Mouse (Mus musculus) liver, adult 2 months (tissue): ENCODE measurements around the gene Olfr1341. TPM values are rescaled to one million over a fixed set of nuclear protein-coding genes. Genes with fewer than 3 reads are reported as not detected.

Source experiments
- DNase-seq: peaks from one replicate; pipeline ENCODE4 v3.0.0-alpha.2; 2011; ENCODE audit warnings: low read depth, low spot score; ENCODE audit errors: extremely low read depth
- H3K27ac ChIP-seq: fragments of 200-500 bp; replicated peaks from 2 replicates; pipeline ENCODE4 v1.5.1; 2012; ENCODE audit warnings: low read depth, mild to moderate bottlenecking, control low read depth, inconsistent platforms, low read length; ENCODE audit not compliant: insufficient read depth
- H3K27me3 ChIP-seq: fragments of 200-500 bp; 2 replicates; pipeline ENCODE4 v1.6.1; 2012; ENCODE audit warnings: mild to moderate bottlenecking, moderate library complexity, low read length, inconsistent platforms; ENCODE audit not compliant: control insufficient read depth, insufficient read depth
- H3K36me3 ChIP-seq: fragments of 200-500 bp; 2 replicates; pipeline ENCODE4 v1.6.1; 2012; ENCODE audit warnings: low read length, inconsistent platforms; ENCODE audit not compliant: control insufficient read depth, insufficient read depth
- H3K4me1 ChIP-seq: fragments of 200-500 bp; 2 replicates; pipeline ENCODE4 v1.6.1; 2011; ENCODE audit warnings: low read length; ENCODE audit not compliant: control insufficient read depth, insufficient read depth
- H3K4me3 ChIP-seq: fragments of 200-500 bp; 2 replicates; pipeline ENCODE4 v1.5.1; 2011; ENCODE audit warnings: low read depth, mild to moderate bottlenecking, control low read depth, low read length, moderate library complexity; ENCODE audit not compliant: insufficient read depth
- H3K79me2 ChIP-seq: fragments of 200-500 bp; 2 replicates; pipeline ENCODE4 v1.6.1; 2012; ENCODE audit warnings: inconsistent platforms, mild to moderate bottlenecking, low read length, moderate library complexity; ENCODE audit not compliant: control insufficient read depth, insufficient read depth
- H3K9ac ChIP-seq: fragments of 200-500 bp; 2 replicates; pipeline ENCODE4 v1.6.1; 2012; ENCODE audit warnings: low read depth, mild to moderate bottlenecking, control low read depth, inconsistent platforms, low read length
- CTCF ChIP-seq: fragments of 200-500 bp; IDR thresholded peaks from 2 replicates; pipeline ENCODE4 v1.5.1; 2011; ENCODE audit warnings: low read depth, low read length, control low read depth
- POLR2A ChIP-seq: fragments of 200-500 bp; IDR thresholded peaks from 2 replicates; pipeline ENCODE4 v1.6.1; 2011; ENCODE audit warnings: low read length, control low read depth; ENCODE audit not compliant: insufficient read depth; ENCODE audit errors: extremely low read depth
- WGBS: fragments of 180-500 bp; shearing (Covaris S2); methylation state at CpG from one replicate; pipeline ENCODE4 v1.1.7; 2018; 5-methylcytosine and 5-hydroxymethylcytosine counted together
- polyA plus RNA-seq: library from polyadenylated mRNA; depleted of rRNA; stranded (reverse); fragments of >200 nt; gene quantifications from 2 replicates; pipeline ENCODE4 v1.2.3, GENCODE M21; 2012
- total RNA-seq: library from RNA; depleted of rRNA; stranded (reverse); fragments of >200 nt; gene quantifications from 2 replicates; pipeline ENCODE4 v1.2.3, GENCODE M21; 2014

The Olfr1341 gene
- total and polyA plus RNA-seq, 2 experiments = not detected

DNA sequence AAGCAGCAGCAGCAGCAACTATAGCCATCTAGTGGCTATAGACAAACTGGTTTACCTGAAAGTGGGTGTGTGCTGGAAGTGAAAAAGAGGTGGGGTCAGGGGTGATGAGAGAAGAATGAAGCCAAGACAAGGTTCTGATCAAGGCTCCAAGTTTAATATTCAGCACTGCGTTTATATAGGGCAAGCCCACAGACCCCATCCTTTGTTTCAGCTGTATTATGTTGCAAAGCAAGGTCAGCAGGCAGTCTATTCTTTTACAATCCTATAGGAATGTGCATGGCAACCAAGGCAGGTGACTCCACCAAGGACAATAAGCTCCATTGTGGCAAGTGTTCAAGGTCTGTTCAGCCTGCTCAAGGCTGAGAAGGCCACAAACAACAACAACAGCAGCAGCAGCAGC lies 8.3 kb downstream of the Olfr1341 start:
- TF ChIP-seq POLR2A (no peak), CTCF (no peak)
- Histone ChIP-seq H3K9ac (no peak overlapping the region), H3K27ac (no peak overlapping the region), H3K4me3 (no peak overlapping the region), H3K4me1 (no peaks in the 10 kb centered on the region), H3K79me2 (no peaks in the 10 kb centered on the region), H3K36me3 (no peaks in the 10 kb centered on the region), H3K27me3 (no peaks in the 10 kb centered on the region; the same call in 1 of the 2 replicates)
- WGBS = 77% methylated on average over 1 of the region's 1 CpGs
- no peak for DNase-seq

DNA sequence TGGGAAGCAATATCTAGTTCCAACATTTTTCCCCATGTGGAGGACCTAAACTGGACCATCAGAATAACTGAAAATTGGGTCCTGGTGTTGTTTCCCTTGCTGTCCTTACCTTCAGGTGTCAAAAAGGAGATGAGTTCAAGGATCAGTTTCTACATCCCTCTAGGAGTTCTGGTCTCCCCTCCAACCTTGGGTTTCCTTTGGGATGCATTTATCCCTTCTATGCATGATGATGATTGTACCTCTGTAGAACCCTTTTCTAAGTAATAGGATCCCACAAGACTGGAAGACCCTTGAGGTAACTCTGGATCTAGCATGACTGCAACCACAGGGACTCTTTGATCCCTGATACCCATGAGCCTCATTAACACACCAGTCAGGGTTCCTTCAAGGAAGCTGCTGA lies 16.5 kb downstream of the Olfr1341 start, which contains the start of gene Olfr1340:
Olfr1340 (plus strand) TSS at position 301 of the 400 bp plus-strand sequence.
- Histone ChIP-seq H3K4me3 (no peak within 1 kb of the TSS), H3K9ac (no peak within 1 kb of the TSS), H3K36me3 (no peaks in the 10 kb centered on the region), H3K27ac (no peak within 1 kb of the TSS), H3K79me2 (no peaks in the 10 kb centered on the region), H3K4me1 (no peaks in the 10 kb centered on the region), H3K27me3 (no peaks in the 10 kb centered on the region)
- TF ChIP-seq CTCF (no peak), POLR2A (no peak)
- DNase-seq = no peak

DNA sequence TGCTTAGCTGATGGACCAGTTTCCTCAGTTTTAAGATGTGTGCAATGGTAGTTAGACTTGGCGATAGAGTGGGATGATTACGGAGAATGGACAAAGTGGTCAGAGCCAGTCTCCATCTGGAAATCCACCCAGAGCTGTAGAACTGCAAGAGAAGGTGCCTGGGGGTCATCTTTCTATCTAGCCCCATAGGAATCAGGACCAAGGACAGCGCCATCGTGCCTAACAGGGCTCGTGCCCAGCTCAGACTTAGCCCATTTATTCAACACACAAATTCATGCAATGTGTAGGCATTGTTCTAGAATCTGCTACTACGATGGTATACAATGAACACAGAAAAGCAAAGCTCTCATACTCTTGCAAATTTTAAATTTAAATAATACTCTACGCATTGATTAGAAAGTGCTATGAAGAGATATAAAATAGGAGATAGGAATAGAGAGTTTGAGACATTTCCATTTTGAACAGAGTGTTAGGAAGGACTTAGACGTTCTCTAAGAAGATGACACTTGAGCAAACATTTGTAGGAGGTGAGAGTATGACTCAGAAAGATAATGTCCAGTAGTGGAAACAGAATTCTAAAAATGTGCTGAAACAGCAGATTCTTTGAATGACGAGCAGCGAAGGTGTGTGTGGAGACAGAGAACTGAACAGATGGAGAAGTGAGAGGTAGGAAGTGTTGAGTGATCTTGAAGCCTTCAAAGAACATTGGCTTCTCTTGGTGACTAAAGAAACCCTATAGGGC lies 18.6 kb downstream of the Olfr1341 start:
- WGBS = 55% methylated on average over 10 of the region's 10 CpGs
- Histone ChIP-seq H3K9ac (no peak overlapping the region), H3K27me3 (no peaks in the 10 kb centered on the region), H3K4me3 (no peak overlapping the region), H3K36me3 (no peaks in the 10 kb centered on the region), H3K4me1 (no peaks in the 10 kb centered on the region), H3K79me2 (no peaks in the 10 kb centered on the region), H3K27ac (no peak overlapping the region)
- TF ChIP-seq CTCF (no peak), POLR2A (no peak)
- no peak for DNase-seq

DNA sequence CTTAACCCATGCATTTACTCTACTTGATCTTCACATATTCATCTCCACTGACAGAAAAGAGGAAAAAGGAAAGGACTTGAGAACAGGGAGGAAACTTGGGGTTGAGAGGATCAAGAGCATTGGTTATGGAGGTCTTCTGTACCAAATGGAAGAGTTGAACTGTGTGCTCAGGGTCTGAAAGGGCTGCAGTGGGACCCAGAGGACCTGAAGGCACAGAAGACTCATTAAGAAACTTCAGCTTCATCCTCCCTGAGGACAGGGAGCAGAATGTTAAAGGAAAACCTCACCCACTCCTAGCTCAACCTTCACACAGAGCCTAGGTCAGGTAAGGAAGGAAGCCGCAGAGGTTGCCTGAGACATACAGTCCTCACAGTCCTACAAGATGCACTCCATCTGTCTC lies 28.6 kb downstream of the Olfr1341 start, which contains the start of gene Olfr1339:
Olfr1339 (plus strand) TSS at position 301 of the 400 bp plus-strand sequence.
- Histone ChIP-seq H3K79me2 (no peaks in the 10 kb centered on the region), H3K4me1 (no peaks in the 10 kb centered on the region), H3K27me3 (no peaks in the 10 kb centered on the region), H3K27ac (no peak within 1 kb of the TSS), H3K4me3 (no peak within 1 kb of the TSS), H3K9ac (no peak within 1 kb of the TSS), H3K36me3 (no peaks in the 10 kb centered on the region)
- 95% methylated on average over 1 of the region's 1 CpGs for WGBS
- no peak for DNase-seq
- TF ChIP-seq CTCF (no peak), POLR2A (no peak)

DNA sequence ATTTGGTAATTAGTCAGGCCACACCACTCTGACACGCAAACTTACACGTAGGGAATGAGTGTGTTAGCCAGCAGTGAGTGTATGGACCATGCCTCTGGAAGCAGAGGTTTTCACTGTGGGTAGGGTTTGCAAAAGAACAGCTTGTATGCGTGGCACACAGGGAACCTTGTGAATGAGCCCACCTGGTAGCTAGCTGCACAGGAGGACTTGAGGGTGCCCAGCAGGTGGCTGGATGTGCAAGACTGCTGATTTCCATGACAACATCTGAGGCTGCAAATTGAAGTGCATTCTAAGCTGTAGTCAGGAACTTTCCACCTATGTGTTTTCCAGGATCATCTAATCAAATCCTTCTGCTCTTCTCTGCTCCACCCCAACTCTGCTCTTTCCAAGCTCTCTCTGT lies 36.3 kb downstream of the Olfr1341 start:
- H3K27ac ChIP-seq = no peak overlapping the region
- WGBS = 69% methylated on average over 3 of the region's 3 CpGs

DNA sequence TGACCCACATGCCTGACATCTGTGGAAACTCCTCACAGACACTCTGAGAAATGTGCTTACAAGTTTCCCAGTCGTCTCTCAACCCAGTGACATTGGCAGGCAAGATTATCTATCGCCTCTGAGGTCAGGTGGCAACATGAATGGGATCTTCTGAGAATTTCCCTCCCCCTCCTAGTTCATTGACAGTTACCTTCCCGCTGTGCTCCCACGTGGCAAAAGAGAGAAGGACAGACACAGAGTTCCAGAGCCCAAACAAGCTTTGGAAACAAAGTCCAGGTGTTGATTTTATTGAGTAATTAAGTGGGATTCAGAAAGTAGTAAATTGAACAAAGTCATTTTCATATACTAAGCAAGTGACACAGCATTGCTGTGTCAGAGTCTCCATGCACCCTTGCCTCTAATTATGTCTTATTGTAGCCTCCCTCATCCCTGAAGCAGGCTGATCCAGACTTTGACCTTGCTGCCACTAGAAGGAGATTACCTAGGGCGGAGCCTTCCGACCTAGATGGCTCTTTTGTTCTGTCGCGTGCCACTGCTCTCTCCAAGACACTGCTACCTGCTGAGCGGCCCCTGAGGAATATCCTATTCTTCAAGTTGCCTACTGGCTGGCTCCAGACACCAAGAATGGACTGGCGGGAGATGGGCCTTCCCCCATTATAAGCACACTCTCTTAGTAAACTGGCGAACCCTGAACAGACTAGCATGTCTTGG lies 37.8 kb downstream of the Olfr1341 start:
- no peak overlapping the region for H3K27ac ChIP-seq
- no peak overlapping the region for H3K9ac ChIP-seq
- no peaks in the 10 kb centered on the region for H3K4me1 ChIP-seq
- WGBS = 12% methylated on average over 11 of the region's 11 CpGs
- no peak for DNase-seq
- H3K36me3 ChIP-seq = no peaks in the 10 kb centered on the region
- no peak for TF ChIP-seq POLR2A
- no peak for TF ChIP-seq CTCF
- H3K27me3 ChIP-seq = peaks cover 5% of the 10 kb centered on the region; the same call in 1 of the 2 replicates
- no peak overlapping the region for H3K4me3 ChIP-seq
- no peaks in the 10 kb centered on the region for H3K79me2 ChIP-seq

More for the DNA sequence above, 36.3 kb downstream of the Olfr1341 start:
- Histone ChIP-seq H3K4me1 (no peaks in the 10 kb centered on the region), H3K27me3 (peaks cover 5% of the 10 kb centered on the region; the same call in 1 of the 2 replicates), H3K36me3 (no peaks in the 10 kb centered on the region), H3K9ac (no peak overlapping the region), H3K4me3 (no peak overlapping the region), H3K79me2 (no peaks in the 10 kb centered on the region)
- DNase-seq = no peak
- no peak for TF ChIP-seq CTCF
- no peak for TF ChIP-seq POLR2A
